In the genomic region with DNA sequence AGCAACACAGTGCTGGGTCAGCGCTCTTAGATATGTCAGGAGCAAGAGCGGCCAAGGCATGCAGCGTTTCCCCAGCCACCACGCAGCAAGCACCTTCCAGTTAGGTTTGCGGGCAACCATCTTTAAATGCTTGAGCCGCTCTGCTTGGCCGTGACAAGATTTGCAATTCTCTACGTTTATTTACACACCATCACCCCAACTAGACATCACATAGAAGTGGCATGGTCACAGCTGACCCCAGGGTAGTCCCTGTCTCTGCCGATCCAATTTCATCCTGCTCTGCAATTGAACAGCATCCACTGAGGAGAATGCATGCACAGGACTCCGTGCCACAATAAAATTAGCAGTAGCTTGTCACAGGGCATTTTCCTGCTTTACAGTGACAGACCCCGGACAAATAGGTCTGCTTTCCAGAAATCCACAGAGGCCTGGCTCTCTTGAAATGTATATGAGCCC, we compare ENCODE assay signal across 9 mouse cellular contexts.
DNase-seq lines count a peak whose midpoint lies in the region; ATAC-seq and TF ChIP-seq lines count a peak whose summit lies in the region.
"Had no signal": no experiment of that assay in that cellular context is flagged by ENCODE, and none has a peak within 500 bp of the region (broad histone marks: within the 10 kb centered on the region; RNA-seq: fewer than 3 reads in every experiment).

No protein-coding gene starts in this region.

- DNase-seq in heart, adult 2 months, result no peak
- DNase-seq in brain, adult 2 months (ENCODE audit: low read depth, low spot score), result peak; percentile 13
- no peak for DNase-seq in limb, embryonic 14.5 days (ENCODE audit: low spot score)
- DNase-seq in adrenal gland, adult 18-20 months (ENCODE audit: low spot score in 2 of 2), result no peak
- no peak for DNase-seq in ovary, postnatal 36 days (ENCODE audit: low spot score)
- DNase-seq in adrenal gland, adult 8-10 months, result no peak
- DNase-seq: kidney, adult 9 months had no signal

- H3K9me3 ChIP-seq in heart, embryonic 13.5 days, result no peaks in the 10 kb centered on the region
- no peaks in the 10 kb centered on the region for H3K9me3 ChIP-seq in embryonic facial prominence, embryonic 15.5 days (replicated peaks)
- H3K9me3 ChIP-seq in limb, embryonic 14.5 days (ENCODE audit: control insufficient read depth, low read length), result no peaks in the 10 kb centered on the region

- WGBS in heart, embryonic 13.5 days, result 10% methylated on average over 11 of the region's 11 CpGs
- WGBS in heart, adult 2 months, result 26% methylated on average over 11 of the region's 11 CpGs
- WGBS in embryonic facial prominence, embryonic 15.5 days, result 13% methylated on average over 11 of the region's 11 CpGs
- 7% methylated on average over 11 of the region's 11 CpGs for WGBS in limb, embryonic 14.5 days

- TF ChIP-seq CTCF in heart, adult 2 months (IDR thresholded peaks at IDR 0.05), result no peak

- no peaks in the 10 kb centered on the region for H3K36me3 ChIP-seq in heart, embryonic 13.5 days
- H3K36me3 ChIP-seq in heart, adult 2 months (ENCODE audit: control insufficient read depth, insufficient read depth, low read length), result no peaks in the 10 kb centered on the region
- H3K36me3 ChIP-seq in embryonic facial prominence, embryonic 15.5 days, result no peaks in the 10 kb centered on the region
- H3K36me3 ChIP-seq in limb, embryonic 14.5 days (ENCODE audit: control insufficient read depth, insufficient read depth, low read length), result no peaks in the 10 kb centered on the region

- H3K9ac ChIP-seq in heart, embryonic 13.5 days, result peak overlapping the region; percentile 45
- H3K9ac ChIP-seq in heart, adult 2 months (ENCODE audit: low read depth, low read length), result no peak overlapping the region
- H3K9ac ChIP-seq in embryonic facial prominence, embryonic 15.5 days, result no peak overlapping the region
- peak overlapping the region; percentile 25; the same call in 1 of the 2 replicates for H3K9ac ChIP-seq in limb, embryonic 14.5 days (ENCODE audit: low read depth, low read length, severe bottlenecking)

- no peak for TF ChIP-seq POLR2A in heart, adult 2 months (IDR thresholded peaks at IDR 0.05; ENCODE audit: insufficient read depth, low read depth, low read length)
- TF ChIP-seq POLR2A in limb, embryonic 14.5 days (IDR thresholded peaks at IDR 0.05; ENCODE audit: borderline replicate concordance, extremely low read depth, insufficient read depth, insufficient read length), result no peak

- peak overlapping the region; percentile 39 for H3K4me3 ChIP-seq in heart, embryonic 13.5 days
- H3K4me3 ChIP-seq in heart, adult 2 months, result no peak overlapping the region
- H3K4me3 ChIP-seq in embryonic facial prominence, embryonic 15.5 days (replicated peaks), result no peak overlapping the region
- H3K4me3 ChIP-seq in limb, embryonic 14.5 days (replicated peaks; ENCODE audit: low read length), result 0 out of 2 replicates have a peak overlapping the region, but pooled peaks have one; percentile 8

- no peak for TF ChIP-seq EP300 in heart, adult 2 months (IDR thresholded peaks at IDR 0.05; ENCODE audit: insufficient read depth, low read depth, low read length)

- H3K27me3 ChIP-seq in heart, embryonic 13.5 days (replicated peaks), result no peaks in the 10 kb centered on the region
- no peaks in the 10 kb centered on the region for H3K27me3 ChIP-seq in heart, adult 2 months (ENCODE audit: control insufficient read depth, insufficient read depth, low read length)
- H3K27me3 ChIP-seq in embryonic facial prominence, embryonic 15.5 days, result no peaks in the 10 kb centered on the region
- no peaks in the 10 kb centered on the region for H3K27me3 ChIP-seq in limb, embryonic 14.5 days (ENCODE audit: control insufficient read depth, insufficient read depth, low read length)

- H3K4me1 ChIP-seq in heart, embryonic 13.5 days, result 0 out of 2 replicates have a peak, but pooled peaks cover 9% of the 10 kb centered on the region
- no peaks in the 10 kb centered on the region for H3K4me1 ChIP-seq in heart, adult 2 months (ENCODE audit: control insufficient read depth, insufficient read depth, low read length)
- no peaks in the 10 kb centered on the region for H3K4me1 ChIP-seq in embryonic facial prominence, embryonic 15.5 days
- H3K4me1 ChIP-seq in limb, embryonic 14.5 days (ENCODE audit: control insufficient read depth, insufficient read depth, low read length), result 0 out of 2 replicates have a peak, but pooled peaks cover 7% of the 10 kb centered on the region

- ATAC-seq in heart, embryonic 13.5 days (ENCODE audit: extremely low read depth, insufficient number of reproducible peaks, low FRiP score, low TSS enrichment), result no peak
- no peak for ATAC-seq in embryonic facial prominence, embryonic 15.5 days (ENCODE audit: insufficient number of reproducible peaks, low FRiP score, low TSS enrichment, low read depth)
- ATAC-seq in limb, embryonic 14.5 days (ENCODE audit: low FRiP score, low read depth), result no peak

- H3K4me2 ChIP-seq in heart, embryonic 13.5 days, result peak overlapping the region; percentile 62
- H3K4me2 ChIP-seq in embryonic facial prominence, embryonic 15.5 days (replicated peaks), result peak overlapping the region; percentile 22; the same call in 1 of the 2 replicates
- peak overlapping the region; percentile 30 for H3K4me2 ChIP-seq in limb, embryonic 14.5 days (replicated peaks; ENCODE audit: low read depth, low read length, severe bottlenecking)

- intact Hi-C loops in heart, adult 2 months (cut with DNase I), result no loop called here

- no peaks in the 10 kb centered on the region for H3K79me2 ChIP-seq in heart, adult 2 months (replicated peaks; ENCODE audit: control insufficient read depth, insufficient read depth, low read length)

- no peak overlapping the region for H3K27ac ChIP-seq in heart, embryonic 13.5 days (replicated peaks)
- no peak overlapping the region for H3K27ac ChIP-seq in heart, adult 2 months
- no peak overlapping the region for H3K27ac ChIP-seq in embryonic facial prominence, embryonic 15.5 days (replicated peaks)
- no peak overlapping the region for H3K27ac ChIP-seq in limb, embryonic 14.5 days (replicated peaks; ENCODE audit: low read depth, low read length)

Comparison
In these comparisons a context has a peak if more than half of its experiments do, and no peak if none do; other contexts are left out.
1. H3K4me3 ChIP-seq: peak in heart, embryonic 13.5 days (single experiment) and limb, embryonic 14.5 days (single experiment); none in heart, adult 2 months (single experiment) and embryonic facial prominence, embryonic 15.5 days (single experiment).
2. H3K9ac ChIP-seq: peak in heart, embryonic 13.5 days (single experiment) and limb, embryonic 14.5 days (single experiment); none in heart, adult 2 months (single experiment) and embryonic facial prominence, embryonic 15.5 days (single experiment).
3. Peak in every context shown above with its lines, with median percentiles within 50 percentile points of each other: H3K4me2 ChIP-seq.